Mouse (Mus musculus) C2C12 (cell line): ENCODE data around the gene Cbfa2t3. TPM values are rescaled to one million over a fixed set of nuclear protein-coding genes. Genes with fewer than 3 reads are reported as not detected.

Source experiments
- H3K27me3 ChIP-seq: one replicate; pipeline ENCODE4 v1.6.1; 2011; ENCODE audit not compliant: control insufficient read depth, insufficient read depth, insufficient read length
- H3K36me3 ChIP-seq: one replicate; pipeline ENCODE4 v1.6.1; 2011; ENCODE audit not compliant: control insufficient read depth, insufficient read depth
- H3K4me3 ChIP-seq: one replicate; pipeline ENCODE4 v1.5.1; 2011; ENCODE audit warnings: mild to moderate bottlenecking, control low read depth; ENCODE audit not compliant: poor library complexity, insufficient read depth, severe bottlenecking
- H3K79me2 ChIP-seq: one replicate; pipeline ENCODE4 v1.6.1; 2011; ENCODE audit not compliant: control insufficient read depth, insufficient read depth
- H3K79me3 ChIP-seq: one replicate; pipeline ENCODE4 v1.6.1; 2011; ENCODE audit warnings: low read depth, control low read depth
- H3ac ChIP-seq: one replicate; pipeline ENCODE3; 2011; ENCODE audit warnings: low read depth; ENCODE audit not compliant: control insufficient read depth, insufficient read length
- CEBPB ChIP-seq: IDR thresholded peaks from one replicate; pipeline ENCODE4 v1.6.1; 2011; ENCODE audit warnings: low read depth, mild to moderate bottlenecking, control low read depth, moderate library complexity
- CTCF ChIP-seq: IDR thresholded peaks from one replicate; pipeline ENCODE4 v1.5.1; 2011; ENCODE audit not compliant: control insufficient read depth, insufficient read depth, insufficient read length
- FOSL1 ChIP-seq: IDR thresholded peaks from one replicate; pipeline ENCODE4 v1.8.0; 2011; ENCODE audit warnings: mild to moderate bottlenecking, low read length; ENCODE audit not compliant: poor library complexity, insufficient read depth, severe bottlenecking
- MAX ChIP-seq: IDR thresholded peaks from one replicate; pipeline ENCODE4 v1.6.1; 2011; ENCODE audit warnings: mild to moderate bottlenecking, control low read depth
- MYOD1 ChIP-seq: IDR thresholded peaks from one replicate; pipeline ENCODE4 v1.6.1; 2011; ENCODE audit warnings: low read depth; ENCODE audit not compliant: control insufficient read depth, insufficient read length
- MYOG ChIP-seq: IDR thresholded peaks from one replicate; pipeline ENCODE4 v1.6.1; 2011; ENCODE audit not compliant: control insufficient read depth, insufficient read length; ENCODE audit errors: extremely low read depth
- USF1 ChIP-seq: IDR thresholded peaks from one replicate; pipeline ENCODE4 v1.6.1; 2011; ENCODE audit warnings: low read depth, mild to moderate bottlenecking, control low read depth, moderate library complexity
- polyA plus RNA-seq: library from polyadenylated mRNA; unstranded; fragments of >200 nt; fragmentation: generic; extraction: Trizol; gene quantifications from one replicate; pipeline ENCODE4 v1.2.1, GENCODE M21; 2012; ENCODE audit warnings: missing spikeins

The Cbfa2t3 gene
- polyA plus RNA-seq, 1 experiment = 0.15 TPM

DNA sequence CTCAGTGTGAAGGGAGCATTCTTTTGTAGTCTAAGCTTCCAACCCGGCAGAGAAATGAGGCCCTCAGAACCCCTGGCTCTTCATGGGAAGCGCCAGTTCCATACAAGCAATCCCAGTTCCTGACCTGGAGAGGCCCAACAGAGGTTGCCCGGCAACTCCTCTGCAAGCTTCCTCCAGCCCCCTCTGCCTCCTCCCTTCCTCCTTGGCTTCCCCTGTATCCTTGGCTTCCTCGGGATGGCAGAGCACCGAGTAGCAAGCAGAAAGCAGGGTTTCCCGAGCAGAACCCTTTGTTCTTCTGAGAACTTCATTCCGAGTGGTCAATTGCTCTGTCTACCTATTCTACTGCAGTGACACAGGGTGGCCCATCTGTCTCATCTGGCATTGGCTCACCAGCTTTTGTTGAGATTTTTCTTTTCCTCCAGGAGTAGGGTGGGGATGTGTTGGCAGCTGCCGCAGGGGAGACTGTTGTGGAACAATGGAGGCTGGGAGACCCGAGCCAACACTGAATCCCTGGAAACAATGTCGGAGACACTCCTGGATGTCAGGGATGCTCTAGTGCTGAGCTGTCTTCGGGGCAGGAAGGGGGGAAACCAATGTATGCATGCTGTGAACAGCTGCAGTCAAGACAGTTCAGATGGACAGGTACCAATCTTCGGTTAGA is 7.1 kb upstream of the Cbfa2t3 start:
- H3K79me3 ChIP-seq = no peaks in the 10 kb centered on the region
- no peaks in the 10 kb centered on the region for H3K36me3 ChIP-seq
- H3K27me3 ChIP-seq = peaks cover 87% of the 10 kb centered on the region
- H3K79me2 ChIP-seq = no peaks in the 10 kb centered on the region
- no peak overlapping the region for H3K4me3 ChIP-seq
- no peak overlapping the region for H3ac ChIP-seq
- no peak for TF ChIP-seq MAX
- TF ChIP-seq CEBPB = no peak
- TF ChIP-seq FOSL1 = no peak
- no peak for TF ChIP-seq MYOD1
- TF ChIP-seq USF1 = no peak
- no peak for TF ChIP-seq MYOG
- TF ChIP-seq CTCF = no peak

- Histone ChIP-seq H3K36me3 (no peaks in the 10 kb centered on the region), H3K79me3 (no peaks in the 10 kb centered on the region), H3K4me3 (no peak overlapping the region), H3ac (no peak overlapping the region), H3K27me3 (peaks cover 83% of the 10 kb centered on the region), H3K79me2 (no peaks in the 10 kb centered on the region)
- TF ChIP-seq MYOD1 (no peak), CEBPB (no peak), FOSL1 (no peak), USF1 (no peak), MAX (no peak), MYOG (no peak), CTCF (no peak)
Measured at GRCm38 (mm10) chr8:122704612-122705011, 5.7 kb upstream of the Cbfa2t3 start.

DNA sequence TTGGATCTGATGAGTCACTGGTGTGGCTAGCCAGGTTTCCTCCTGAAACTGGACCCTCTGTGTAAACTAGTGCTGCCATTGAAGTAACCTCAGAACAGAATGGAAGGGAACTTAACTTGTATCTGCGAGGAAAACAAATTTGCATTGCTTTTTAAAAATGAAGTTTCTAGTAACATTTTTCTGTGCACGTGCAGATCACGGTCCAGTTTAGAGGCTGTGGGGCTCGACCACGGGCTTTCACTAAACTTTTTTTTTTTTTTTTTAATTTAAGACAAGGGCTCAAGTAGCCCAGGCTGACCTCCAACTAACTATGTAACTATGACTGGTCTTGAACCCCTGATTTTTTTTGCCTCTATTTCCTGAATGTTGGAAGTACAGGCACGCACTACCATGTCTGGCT is 4.0 kb upstream of the Cbfa2t3 start:
- no peaks in the 10 kb centered on the region for H3K79me3 ChIP-seq
- TF ChIP-seq FOSL1 (no peak), USF1 (no peak), MAX (no peak)
- peaks cover 82% of the 10 kb centered on the region for H3K27me3 ChIP-seq
- no peak overlapping the region for H3K4me3 ChIP-seq
- H3K79me2 ChIP-seq = no peaks in the 10 kb centered on the region
- no peak overlapping the region for H3ac ChIP-seq
- H3K36me3 ChIP-seq = no peaks in the 10 kb centered on the region

GRCm38 (mm10) chr8:122702301-122702941 is 3.5 kb upstream of the Cbfa2t3 start:
- Histone ChIP-seq H3K36me3 (no peaks in the 10 kb centered on the region), H3K79me2 (no peaks in the 10 kb centered on the region), H3K79me3 (no peaks in the 10 kb centered on the region), H3K4me3 (no peak overlapping the region), H3ac (no peak overlapping the region), H3K27me3 (peaks cover 77% of the 10 kb centered on the region)
- TF ChIP-seq FOSL1 (no peak), MAX (no peak), CTCF (no peak), USF1 (no peak), CEBPB (no peak), MYOD1 (no peak), MYOG (no peak)

- TF ChIP-seq CTCF (no peak), MAX (no peak), USF1 (no peak), MYOG (no peak), CEBPB (no peak), MYOD1 (no peak), FOSL1 (no peak)
- no peaks in the 10 kb centered on the region for H3K79me2 ChIP-seq
- H3ac ChIP-seq = no peak overlapping the region
- no peaks in the 10 kb centered on the region for H3K79me3 ChIP-seq
- no peaks in the 10 kb centered on the region for H3K36me3 ChIP-seq
- peaks cover 69% of the 10 kb centered on the region for H3K27me3 ChIP-seq
- no peak overlapping the region for H3K4me3 ChIP-seq
Measured at GRCm38 (mm10) chr8:122701441-122702185, 2.7 kb upstream of the Cbfa2t3 start.
